Mouse (Mus musculus) left cerebral cortex, postnatal 4 days (tissue): ENCODE measurements around the gene Syn1. TPM values are rescaled to one million over a fixed set of nuclear protein-coding genes. Genes with fewer than 3 reads are reported as not detected.

ENCODE experiments used
- DNase-seq: peaks from one replicate; pipeline ENCODE4 v3.0.0-alpha.2; 2022
- intact Hi-C: fragments of 180-260 bp; cut with DNase I; formaldehyde crosslinking; loops from one replicate; pipeline ENCODE4 v1.15.1; 2025
- total RNA-seq, 2 experiments: library from RNA; stranded (reverse); gene quantifications; 2 replicates each; pipeline ENCODE4 v1.2.3; 2021

The Syn1 gene
- total RNA-seq, result 100 to 1,000 TPM; 223 to 239 TPM

DNA sequence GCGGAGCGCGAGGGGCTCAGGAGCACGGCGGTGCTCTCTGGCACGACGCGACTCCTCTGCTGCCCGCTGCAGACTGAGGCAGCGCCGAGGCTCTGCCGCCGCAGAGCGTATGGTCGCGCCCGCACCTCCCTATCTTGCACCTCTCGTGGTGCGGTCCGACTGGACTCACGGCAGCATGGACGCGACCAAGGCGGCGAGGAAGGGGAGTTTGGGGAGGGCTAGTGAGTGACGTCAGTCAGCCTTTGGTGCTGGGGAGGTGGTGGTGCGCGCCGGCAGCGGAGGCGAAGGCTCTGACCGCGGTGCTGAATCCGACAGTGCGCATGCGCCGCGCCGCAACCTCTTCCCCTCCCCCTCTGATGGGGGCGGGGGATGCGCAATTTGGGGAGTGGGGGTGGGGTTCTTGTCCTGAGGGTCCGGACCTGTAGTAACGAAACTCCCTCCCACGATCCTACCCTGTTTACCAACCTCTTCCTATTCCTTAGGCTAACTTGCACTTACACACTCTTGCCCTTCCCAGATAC is at the start of gene Syn1:
Gene Syn1 (minus strand): TSS at position 161 of the 521 bp plus-strand sequence.
- DNase-seq, result peak; percentile 90
- intact Hi-C loops, result no loop called here

DNA sequence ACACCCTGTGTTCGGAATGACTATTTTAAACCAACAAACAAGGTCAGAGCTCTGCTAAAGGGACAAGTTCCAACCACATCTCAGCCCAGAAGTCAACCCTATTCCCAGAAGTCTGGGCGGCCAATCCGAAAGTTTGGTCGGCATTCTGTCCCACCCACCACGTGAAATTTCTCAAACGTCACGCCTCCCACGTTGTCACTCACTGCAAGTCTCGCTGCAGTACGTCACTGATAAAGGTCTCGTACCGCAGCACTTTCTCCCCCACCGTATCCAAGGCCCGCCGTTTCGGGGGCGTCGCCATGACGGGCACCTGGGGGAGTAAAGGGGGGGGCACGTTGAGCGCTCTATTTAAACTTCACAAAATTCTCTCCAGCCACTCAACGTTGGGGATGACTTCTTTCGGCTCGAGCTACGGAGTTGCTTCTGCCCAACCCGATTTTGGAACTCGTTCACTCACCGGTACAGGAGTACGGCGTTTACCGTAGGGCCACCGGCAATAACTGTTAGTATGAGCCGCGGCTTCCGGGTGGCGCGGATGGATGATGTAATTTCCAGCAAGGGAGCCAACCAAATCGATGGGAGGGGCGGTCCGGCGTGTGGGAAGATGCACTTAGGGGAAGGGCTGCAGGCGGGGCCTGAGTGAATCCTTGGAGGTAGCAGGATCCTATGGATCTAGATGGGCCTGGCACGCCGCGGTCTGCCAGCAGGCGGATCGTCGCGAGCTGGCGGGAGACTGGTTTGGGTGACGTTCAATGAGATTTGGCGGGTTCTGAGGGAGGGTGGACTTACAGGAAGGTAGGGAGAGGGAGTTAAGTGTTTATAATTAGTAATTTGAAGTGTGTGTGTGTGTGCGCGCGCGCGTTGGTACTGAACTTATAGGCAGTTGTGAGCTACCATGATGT is 40.9 kb upstream of the Syn1 start, which contains the start of gene Uxt:
Gene Uxt (minus strand): TSS at position 541 of the 902 bp plus-strand sequence.
- peak; percentile 90 for DNase-seq
- intact Hi-C loops, result no loop called here

DNA sequence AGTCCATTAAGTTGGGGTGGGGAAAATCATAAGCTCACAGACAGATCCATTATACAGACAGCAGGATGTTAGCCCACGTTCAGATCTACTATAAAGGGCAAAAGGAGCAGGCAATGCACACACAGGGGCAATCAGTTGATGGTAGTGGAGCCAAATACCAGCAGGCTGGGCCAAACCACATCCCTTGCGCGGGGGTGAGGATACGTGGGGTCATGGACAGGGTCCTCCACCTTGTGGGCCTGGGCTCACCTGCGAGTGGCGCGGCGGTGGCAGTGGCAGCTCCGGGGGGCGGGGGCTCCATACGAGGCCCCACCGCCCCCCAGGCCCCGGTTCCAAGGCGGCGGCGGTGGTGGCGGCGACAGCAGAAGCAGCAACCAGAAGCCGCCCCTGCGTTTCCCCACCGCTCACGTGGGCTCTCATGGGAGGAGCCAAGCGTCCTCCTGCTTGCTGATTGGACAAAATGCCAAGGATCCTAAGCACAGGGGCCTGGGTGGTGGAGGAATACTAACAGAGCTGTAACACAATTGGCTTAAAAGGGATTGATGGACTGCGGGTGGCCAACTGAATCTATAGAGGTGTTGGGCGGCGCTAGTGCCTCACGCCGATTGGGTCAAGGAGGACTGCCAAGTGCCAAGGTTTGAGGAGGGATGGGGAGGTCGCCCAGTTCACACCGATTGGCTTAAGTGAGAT is 29.5 kb upstream of the Syn1 start, which contains the start of gene Elk1:
Gene Elk1 (minus strand): TSS at position 418 of the 690 bp plus-strand sequence.
- intact Hi-C loops, result no loop called here
- peak; percentile 85 for DNase-seq

DNA sequence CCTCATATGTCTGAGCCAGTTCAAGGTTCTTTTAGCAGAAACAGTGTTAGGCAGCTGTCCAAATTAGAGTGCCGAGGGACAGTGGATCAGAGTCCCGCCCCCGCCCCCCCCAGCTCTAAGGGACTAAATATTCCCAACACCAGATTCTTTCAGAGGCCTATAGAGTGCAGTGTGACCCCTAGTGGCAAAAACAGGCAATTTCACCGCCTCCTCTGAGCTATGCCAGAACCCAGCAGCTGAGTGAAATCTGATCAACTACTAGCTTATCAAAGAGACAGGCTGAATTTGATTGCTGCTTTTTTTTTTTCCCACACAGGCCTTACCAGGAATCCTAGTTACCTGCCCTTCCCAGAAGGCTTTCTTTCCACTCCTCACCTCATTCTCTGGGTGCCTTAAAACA is 25.3 kb upstream of the Syn1 start:
- peak; percentile 43 for DNase-seq
- intact Hi-C loops, result no loop called here

DNA sequence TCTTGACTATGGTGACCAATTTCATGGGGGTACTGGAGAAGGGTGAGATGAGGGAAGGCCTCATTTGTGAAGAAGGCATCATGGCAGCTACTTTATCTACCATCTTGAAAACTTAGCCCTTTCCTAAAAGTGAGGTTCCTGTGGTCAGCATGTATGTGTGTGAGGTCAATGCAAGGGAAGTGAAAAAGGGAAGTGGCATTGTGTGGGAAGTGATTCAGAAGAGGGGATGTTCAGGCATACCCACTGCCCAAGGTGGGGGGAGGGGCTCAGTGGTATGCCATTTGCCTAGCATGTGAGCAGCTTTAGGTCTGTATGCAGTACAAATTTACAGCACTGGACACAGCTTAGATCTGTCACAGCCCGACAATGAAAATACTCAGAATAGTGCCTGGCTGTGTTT is 11.2 kb upstream of the Syn1 start:
- no peak for DNase-seq
- intact Hi-C loops, result no loop called here

DNA sequence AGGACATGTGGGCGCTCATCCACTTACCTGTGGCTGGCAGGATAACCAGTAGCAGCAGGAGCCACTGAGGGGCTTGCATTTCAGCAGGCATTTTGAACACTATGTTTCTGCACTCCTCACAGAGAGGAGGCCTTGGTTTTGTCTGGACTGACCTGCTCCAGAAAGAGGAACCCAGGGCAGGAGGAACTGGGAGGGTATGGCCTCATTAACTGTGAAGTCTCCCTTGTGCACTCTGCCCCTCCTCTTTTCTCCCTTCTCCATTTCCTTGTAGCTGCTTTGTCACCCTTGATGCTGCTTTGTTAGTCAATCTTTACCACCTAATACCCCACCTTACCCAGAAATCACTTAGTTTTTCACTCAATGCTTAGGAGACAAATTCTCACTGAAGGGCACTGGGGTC is 10.6 kb upstream of the Syn1 start, which contains the start of gene Cfp:
Gene Cfp (minus strand): TSS at position 192 of the 400 bp plus-strand sequence.
- DNase-seq, result no peak
- intact Hi-C loops, result no loop called here

DNA sequence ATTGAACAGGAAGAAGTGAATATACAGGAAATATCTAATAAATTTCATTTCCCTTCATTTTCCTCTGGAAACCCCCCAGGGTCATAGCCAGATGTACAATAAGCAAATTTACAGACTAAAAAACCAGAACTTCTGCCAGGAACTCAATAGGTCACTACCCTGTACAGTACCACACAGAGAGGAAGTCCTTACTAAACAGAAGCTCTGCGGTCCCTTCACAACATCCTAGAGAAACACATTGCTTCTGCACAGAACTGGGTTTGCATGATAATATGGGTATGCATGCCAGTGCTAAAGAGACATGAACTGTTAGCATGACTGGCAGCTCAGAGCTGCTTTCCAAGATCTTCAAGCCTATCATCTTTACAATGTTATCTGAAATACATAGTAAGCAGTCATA is 9.1 kb upstream of the Syn1 start:
- intact Hi-C loops, result no loop called here
- DNase-seq, result no peak

DNA sequence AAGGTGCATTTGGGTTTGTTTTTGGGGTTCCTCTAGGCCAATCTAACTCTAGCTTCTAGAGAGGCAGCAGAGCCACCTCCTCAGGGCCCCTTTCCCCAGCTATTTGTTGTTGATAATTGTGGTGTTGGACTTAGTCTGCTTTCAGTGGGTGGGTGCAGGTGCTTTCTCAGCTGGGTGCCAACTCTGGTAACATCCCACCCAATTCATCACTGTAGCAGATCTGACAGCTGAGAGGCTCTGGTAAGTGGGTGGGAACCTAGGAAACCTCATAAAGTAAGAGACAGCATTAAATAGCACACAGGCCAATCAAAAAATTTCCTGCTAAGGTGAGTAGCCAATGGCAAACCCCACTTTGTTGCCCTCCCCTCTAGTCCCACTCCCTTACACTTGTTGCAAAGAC is 4.2 kb upstream of the Syn1 start:
- no peak for DNase-seq

DNA sequence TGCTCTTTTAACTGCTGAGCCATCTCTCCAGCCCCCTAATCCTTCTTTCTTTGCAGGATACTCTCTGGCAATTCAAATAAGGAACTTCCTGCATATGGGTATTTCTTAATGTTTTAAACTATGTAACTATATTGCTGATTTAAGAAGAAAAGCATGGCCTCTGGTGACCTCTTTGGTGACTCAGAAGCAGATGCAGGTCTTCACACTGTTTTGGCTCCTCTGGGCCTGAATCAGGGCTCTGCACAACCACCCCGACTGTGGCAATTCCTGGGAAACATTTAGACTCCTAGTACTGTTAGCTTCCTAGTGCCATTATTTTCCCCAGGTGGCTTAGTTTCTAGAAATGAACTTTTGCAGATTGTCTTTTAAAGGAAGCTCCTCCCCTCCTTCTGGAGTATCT is 2.7 kb upstream of the Syn1 start:
- intact Hi-C loops, result no loop called here
- no peak for DNase-seq

More for the DNA sequence above, 4.2 kb upstream of the Syn1 start:
- intact Hi-C loops, result no loop called here

DNA sequence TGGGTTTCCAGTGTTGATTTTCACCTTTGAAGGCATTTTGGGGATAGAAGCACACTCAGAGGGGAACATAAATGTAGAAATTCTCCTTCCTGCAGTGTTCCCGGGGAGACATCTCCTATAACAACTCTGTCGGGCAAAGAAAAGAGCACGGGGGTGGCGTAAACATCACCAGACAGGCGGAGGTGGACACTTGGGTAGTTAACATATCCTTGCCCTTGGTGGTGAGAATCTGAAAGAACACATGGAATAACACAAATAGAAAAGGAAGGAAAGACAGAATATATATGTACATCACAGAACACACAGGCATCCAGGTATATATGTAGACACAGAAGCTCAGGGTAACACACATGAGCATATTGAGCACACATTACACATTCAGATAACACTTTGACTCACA is 562 bp upstream of the Syn1 start:
- intact Hi-C loops, result no loop called here
- no peak for DNase-seq

DNA sequence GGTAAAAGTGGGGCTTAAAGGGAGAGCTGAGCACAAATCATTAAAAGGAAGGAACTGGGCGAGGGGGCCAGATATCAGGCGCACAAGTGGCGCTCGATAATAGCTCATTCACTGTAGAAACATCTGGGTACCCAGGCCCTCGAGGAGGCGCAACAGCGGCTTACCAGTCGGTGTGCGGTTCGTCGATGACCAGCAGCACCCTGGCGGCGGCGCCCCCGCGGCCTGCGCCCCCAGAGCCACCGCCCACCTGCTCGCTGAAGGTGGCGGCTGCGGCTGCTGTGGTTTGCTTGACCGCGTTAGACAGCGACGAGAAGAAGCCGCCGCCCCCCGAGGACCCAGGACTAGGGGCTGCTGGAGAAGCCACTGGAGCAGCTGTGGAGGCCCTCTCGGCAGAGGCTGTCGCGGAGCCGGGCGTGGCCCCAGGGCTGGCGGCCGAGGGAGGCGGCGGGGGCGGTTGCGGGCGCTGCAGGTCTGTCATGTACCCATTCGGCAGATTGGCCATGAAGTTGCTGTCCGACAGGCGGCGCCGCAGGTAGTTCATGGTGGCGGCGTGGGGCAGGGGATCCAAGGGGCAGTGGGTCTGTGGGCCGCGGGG is 458 bp downstream of the Syn1 start:
- intact Hi-C loops, result no loop called here
- no peak for DNase-seq

DNA sequence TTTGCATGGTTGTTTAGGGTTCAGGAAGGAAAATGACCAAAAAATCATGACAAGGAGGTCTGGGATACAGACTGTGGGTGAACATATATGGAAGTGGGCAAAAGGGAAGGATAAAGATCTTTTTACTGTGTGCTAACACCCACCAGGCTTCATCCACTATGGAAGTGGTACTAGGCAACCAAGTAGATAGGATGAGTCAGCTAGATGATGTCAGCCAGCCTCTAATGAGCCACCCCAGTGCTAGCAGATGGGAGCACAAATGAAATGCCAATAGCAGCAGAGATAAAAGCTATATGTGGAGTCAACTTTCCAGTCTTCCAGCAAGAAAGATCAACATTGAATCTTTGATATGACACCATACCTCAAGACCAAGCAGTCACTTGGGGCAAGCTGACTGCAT is 5.7 kb downstream of the Syn1 start:
- intact Hi-C loops, result loop anchor here (10.0 kb wide), 1 partner anchor 60 kb away; no protein-coding TSS in a partner anchor
- DNase-seq, result no peak

DNA sequence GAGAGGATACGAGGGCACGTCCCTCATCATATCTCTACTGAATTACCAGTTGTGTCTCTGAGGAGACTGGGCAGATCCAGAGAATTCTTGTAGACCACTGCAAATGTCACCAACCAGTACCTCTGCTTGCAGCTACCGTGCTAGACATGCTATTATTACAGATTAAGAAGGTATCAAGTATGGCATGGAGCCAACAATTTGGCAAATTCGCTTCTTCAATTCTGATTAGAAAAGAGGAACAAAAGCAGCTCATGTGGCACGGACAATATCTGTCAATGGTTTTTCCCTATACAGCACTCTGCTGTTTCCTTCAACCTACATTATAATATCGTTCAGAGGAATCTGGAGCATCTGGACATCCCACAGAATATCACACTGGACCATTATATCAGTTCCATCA is 7.1 kb downstream of the Syn1 start:
- intact Hi-C loops, result loop anchor here (10.0 kb wide), 1 partner anchor 59 kb away; no protein-coding TSS in a partner anchor
- DNase-seq, result no peak

DNA sequence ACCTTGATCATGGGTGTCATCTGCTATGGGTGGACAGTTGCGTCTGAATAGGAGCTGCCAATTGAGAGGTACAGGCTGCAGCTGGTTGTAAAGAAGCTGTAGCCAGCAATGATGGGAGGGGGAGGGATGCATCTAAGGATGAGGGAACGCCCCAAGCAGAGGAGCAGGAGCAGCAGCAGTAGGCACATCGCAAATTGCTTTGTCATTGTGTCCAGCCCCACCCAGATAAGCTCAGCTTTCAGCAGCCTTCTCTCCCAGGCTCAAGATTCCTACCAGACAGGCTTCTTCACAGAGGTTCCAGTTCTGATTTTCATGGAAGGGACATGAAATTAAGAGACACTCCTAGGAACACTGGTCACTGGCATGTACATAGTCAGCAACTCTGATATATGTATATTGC is 10.7 kb downstream of the Syn1 start:
- intact Hi-C loops, result loop anchor here (10.0 kb wide), 1 partner anchor 55 kb away; no protein-coding TSS in a partner anchor
- DNase-seq, result no peak

DNA sequence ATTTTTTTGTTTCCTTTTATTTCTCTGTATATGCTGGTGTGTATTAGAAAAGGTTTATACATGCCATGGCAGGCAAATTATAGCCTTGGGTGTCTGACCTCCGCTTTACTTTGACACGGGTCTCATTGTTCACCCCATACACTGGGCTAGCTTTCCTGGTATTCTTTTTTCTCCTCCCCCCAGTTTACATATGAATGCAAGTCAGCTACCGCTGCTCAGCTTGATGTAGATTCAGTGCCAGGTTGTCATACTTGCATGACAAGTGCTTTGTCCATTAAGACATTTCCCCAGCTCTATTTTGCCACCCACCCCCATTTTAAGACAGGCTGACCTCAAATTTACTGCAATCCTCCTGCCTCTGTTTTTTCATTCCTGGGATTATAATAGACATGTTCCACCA is 45.6 kb downstream of the Syn1 start:
- DNase-seq, result no peak
- intact Hi-C loops, result no loop called here

DNA sequence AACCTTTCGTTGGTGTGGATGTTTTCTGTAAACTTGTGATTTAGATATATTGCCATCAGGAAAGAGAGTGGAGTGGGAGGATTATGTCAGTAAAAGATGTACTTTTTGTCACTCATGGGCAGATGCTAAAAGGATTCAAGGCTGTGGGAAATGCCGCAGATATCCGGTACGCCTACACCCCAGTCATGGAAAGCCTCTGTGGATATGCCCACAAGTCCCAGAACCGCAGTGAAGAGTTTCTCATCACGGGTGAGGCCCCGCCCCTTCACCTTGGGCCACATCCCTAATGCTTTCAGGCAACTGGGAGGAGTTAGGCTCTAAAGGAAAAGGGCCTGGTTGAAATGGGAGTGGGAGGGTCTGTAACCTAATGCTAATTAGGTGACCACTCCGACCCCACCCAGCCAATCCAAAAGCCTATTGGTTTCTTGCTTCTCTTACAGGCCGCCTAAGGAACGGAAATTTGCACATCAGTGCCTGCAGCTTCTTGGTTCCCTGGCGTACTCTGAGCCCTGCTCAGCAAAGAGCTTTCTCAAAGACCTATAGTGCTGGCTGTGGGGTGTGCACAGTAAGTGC is 47.8 kb downstream of the Syn1 start:
- intact Hi-C loops, result no loop called here
- no peak for DNase-seq

DNA sequence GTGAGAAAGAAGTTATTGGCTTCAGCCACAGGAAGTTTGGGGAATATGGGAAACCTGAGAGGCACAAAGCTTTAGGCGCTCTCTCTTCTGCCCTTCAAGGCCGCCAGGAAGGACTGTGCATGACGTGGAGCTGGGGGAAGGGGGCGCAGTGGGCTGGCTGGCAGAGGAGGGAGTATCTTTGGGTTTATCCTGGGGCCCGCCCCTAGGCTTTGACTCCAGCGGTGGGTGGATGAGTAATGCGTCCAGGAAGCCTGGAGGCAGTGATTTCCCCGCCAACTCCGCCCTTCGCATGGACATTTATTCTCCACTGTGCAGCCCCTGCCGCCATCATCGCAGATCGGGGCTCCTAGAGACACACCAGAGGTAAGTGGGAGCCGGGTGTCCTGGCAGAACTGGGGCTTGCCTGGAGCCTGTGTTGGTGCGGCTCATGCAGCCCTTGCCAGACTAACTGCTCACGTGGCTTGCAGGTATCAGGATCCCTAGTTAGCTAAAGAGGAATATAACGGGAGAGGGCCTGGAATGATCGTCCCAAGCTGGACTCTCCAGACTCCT is 50.8 kb downstream of the Syn1 start, which contains the start of gene Timp1:
Gene Timp1 (plus strand): TSS at position 205 of the 552 bp plus-strand sequence.
- intact Hi-C loops, result no loop called here
- DNase-seq, result peak; percentile 31

DNA sequence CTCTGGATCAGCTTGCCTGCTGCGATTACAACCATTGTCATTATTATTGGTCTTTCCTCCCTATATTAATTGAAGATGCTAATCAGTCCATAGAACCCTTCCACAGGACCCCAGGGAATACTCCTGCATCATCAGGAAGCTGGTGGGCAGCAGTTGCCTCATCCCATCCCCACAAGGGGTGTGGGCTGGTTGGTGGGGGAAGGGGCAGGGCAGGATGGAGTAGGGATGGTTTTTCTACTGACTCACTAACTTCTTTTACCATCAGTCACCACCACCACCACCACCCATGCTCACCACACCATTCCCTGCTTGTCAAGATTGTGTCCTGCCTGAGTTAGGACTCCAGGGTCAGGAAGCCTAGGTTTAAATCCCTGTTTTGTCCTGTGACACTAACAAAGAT is 51.6 kb downstream of the Syn1 start:
- no peak for DNase-seq
- intact Hi-C loops, result no loop called here

DNA sequence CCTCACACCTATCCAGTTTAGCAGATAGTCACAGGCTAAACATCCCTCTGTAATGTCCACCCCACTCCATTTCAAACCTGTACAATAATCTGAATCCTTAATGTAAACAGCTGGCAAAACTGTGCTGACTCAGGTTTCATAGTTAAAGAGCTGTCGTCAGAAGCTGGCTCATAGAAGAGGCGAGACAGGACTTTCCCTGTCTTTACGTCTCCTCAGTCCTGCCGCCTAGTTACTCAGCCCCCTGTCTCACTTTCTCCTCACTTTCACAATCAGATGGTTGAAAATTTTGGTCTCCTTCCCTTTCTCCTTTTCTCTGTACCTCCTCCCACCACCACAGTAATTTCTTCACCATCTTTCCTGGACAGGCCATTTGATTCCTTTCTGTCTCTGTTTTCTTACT is 52.7 kb downstream of the Syn1 start:
- no peak for DNase-seq
- intact Hi-C loops, result no loop called here
